Mouse (Mus musculus): ENCODE data around the gene Prkcb.

DNA sequence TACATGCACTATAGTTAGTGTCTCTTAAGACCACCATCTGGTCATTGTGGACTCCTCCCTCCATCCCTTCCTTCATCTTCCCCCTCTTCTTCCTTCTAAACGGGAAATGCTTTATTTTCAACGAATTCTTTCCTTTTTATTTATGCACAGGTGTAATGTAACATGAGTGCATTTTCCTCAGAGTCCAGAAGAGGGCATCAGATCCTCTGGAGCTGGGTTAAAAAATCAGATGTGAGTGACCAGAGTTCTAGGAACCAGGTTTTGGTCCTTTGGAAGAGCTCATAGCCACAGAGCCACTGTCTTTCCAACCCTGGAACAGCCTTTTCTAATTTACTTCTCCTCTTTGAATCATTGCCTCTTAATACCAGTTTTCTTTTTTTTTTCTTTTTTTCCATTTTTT is 6.0 kb upstream of the Prkcb start:
- TF ChIP-seq POLR2A (IDR thresholded peaks at IDR 0.05; ENCODE audit: borderline replicate concordance, extremely low read depth, insufficient read depth, insufficient read length, poor library complexity, severe bottlenecking) (no peak), CTCF (IDR thresholded peaks at IDR 0.05; ENCODE audit: borderline replicate concordance, extremely low read depth, insufficient read depth, insufficient read length) (no peak)
